Mouse (Mus musculus): ENCODE measurements around the gene Erich3.

GRCm38 (mm10) chr3:154816801-154817625, 153.4 kb downstream of the Erich3 start:
- TF ChIP-seq POLR2A (IDR thresholded peaks at IDR 0.05; ENCODE audit: low read depth, low read length), result no peak
- TF ChIP-seq CTCF (IDR thresholded peaks at IDR 0.05; ENCODE audit: borderline replicate concordance, insufficient read depth, low read length), result no peak
